Mouse (Mus musculus) CH12F3 (cell line): ENCODE data around the gene Prdx1.
"Not testable (repeated sequence)": the region's sequence is repeated elsewhere in the genome, so short reads cannot be mapped to it uniquely, and the experiment has no call there.

Experiments used
- in situ Hi-C: fragments of 300-500 bp; cut with MboI; formaldehyde crosslinking; loops from 2 replicates; pipeline ENCODE4 v1.14.3; 2020; ENCODE audit warnings: low sequenced_read_pairs

The Prdx1 gene

DNA sequence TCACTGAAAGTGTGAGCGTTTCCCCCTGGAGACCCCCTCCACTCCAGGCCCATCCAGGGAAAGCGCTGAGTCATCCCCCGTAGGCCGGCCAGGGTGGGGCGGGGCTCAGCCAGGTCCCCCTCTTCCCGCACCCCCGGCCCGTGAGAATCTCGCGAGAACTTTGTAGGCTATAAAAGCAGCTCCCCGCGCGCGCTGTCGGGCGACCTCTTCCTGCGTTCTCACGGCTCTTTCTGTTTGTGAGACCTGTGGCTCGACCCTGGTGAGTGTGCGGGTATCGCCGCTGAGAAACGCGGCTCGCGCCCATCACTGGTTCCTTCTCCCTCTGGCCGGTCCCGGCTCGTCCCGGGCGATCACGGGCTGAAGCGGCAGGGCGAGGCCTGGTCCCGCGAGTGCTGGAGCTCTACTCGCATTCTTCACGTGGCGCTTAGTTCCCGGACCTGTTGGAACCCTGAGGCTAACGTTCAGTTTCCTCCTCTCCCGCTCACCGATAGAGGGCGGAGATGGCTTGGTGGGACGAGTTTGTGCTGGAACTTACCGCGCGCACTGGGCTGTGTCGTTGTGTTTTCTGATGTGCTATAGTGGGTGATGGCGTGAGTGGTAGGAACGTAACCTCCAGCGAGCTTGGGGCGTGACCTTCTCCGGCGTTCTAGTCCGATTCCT lies at the start of gene Prdx1:
Gene Prdx1 (plus strand): TSS at position 143 of the 660 bp plus-strand sequence.
- in situ Hi-C loops: no loop called here

DNA sequence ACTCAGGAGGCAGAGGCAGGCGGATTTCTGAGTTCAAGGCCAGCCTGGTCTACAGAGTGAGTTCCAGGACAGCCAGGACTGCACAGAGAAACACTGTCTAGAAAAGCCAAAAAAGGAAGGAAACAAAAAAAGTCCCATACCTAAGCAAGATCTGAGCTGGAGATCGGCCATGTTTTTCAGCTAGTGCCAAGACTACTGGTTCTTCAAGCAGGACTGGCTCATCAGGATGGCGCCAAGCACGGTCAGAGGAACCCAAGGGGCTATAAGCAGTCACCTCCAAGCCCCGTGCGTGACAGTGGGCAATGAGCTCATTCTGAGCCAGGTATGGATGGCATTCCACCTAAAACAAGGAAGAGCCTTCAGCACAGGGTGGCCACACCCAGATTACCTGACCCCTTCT lies 46.5 kb upstream of the Prdx1 start:
- in situ Hi-C loops: no loop called here

DNA sequence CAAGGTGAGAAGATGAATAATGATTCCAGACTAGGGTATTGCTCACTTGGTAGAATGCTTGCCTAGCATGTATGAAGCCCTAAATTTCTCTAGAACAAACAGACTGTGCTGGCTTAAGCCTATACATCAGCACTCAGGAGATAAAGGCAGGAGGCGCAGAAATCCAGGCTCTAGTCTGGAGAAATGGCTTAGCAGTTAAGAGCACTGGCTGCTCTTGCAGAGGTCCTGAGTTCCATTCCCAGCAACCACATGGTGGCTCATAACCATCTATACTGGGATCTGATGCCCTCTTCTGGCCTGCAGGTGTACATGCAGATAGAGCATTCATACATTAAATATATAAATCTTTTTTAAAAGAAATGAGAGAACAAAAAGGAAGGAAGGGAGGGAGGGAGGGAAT lies 43.3 kb upstream of the Prdx1 start:
- in situ Hi-C loops: no loop called here

DNA sequence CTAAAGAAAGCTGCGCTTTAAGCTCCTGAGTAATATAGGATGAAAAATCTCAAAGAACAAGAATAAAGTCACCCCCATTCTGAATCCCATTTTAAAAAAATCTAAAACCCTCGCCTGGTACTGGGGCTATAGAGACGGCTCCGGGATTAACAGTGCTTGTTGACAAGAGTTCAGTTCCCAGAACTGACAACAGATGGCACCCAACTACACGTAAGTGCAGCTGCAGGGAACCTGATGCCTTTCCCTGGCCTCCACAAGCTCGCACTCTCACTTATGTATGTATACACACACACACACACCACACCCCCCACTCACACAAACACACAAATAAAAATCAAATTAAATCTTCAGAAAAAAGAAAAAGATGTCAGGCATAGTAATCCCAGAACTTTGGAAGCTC lies 41.0 kb upstream of the Prdx1 start:
- in situ Hi-C loops: no loop called here

DNA sequence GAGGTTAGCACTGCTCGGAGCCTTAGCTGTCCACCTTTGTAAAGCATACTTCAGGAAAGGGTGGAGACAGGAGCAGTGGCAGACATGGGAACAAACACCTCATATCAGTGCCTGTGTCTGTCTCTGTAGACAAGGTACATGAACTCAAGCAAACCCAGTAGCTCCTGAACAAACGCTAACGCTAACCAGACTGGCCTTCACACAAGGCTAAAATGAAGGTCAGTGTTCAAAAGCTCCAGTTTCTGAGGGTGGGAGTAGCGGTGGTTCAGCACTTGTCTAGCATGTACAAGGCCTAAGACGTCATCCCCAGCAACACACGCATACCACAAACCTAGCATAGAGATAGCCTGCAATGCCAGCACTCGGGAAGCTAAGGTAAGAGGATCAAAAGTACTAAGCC lies 39.7 kb upstream of the Prdx1 start:
- in situ Hi-C loops: no loop called here

DNA sequence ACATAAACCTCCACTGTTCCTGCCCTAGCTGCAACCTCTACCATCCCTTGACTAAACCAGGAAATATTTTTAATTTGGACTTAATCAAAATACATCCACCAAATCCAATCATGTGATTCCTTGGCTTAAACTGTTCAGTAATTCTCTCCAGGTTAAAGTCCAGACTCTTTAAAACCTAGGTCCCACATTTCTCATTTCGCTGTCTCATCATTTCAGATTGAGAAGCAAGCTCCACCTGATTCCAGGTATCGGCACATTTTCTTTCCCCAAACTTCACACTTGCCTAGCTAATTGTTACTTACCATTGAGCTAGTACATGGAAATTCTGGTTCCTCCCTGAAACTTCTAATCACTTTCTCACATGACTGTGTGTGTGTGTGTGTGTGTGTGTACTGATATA lies 35.9 kb upstream of the Prdx1 start:
- in situ Hi-C loops: no loop called here

DNA sequence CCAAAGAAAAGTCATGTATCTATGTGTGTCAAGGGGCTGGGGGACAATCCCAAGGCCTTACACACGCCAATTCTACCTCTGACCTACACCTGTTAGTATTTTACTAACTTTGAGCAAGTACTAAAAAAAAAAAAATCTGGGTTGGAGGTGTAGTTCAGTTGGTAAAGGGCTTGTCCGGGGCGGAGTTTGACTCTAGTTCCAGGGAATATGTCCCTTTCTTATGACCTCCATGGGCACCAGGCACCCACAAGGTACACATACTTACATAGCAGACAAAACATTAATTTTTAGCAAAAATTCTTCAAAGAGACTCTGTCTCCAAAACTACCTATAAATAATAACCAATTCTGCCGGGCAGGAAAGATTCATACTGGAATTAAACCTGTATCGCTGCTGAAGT lies 35.0 kb upstream of the Prdx1 start:
- in situ Hi-C loops: no loop called here

DNA sequence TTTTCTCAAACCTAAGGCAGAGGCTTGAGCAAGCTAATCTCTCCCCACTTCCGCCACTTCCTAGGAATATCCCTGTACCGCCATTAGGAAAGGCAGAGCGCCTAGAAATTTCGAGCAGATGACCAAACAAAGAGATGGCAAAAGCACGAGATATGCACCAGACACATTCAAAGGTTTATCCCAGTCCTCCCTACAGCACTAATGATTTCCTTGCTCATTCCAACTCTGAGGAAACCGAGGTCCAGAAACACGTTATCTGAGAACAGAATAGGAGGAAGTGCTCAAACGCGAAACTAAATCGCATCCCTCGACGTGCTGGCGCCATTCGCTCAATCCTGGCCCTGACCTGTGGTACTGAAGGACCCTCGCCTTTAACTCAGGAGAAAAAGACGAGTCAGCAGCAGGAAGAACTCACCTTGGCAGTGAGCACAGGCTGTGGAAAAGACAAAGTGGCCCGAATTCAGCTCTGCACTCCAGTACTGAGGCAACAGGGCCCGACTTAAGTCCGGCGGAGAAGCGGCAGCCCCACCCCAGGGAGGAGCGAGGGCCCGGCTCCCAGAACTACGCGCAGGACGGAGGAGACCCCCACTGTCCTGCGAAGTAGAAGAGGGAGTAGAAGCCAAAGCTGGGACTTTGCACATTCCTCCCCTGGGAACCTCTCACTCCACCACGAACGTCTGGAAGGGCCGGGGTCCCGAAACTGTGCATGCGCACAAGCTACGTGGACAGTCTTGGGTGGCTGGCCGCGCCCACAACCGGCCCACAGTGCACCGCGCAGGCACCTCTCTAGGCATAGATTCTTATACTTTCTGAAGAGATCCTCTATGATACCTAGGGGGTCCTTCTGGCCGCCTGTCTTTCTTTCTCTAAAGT lies 34.2 kb upstream of the Prdx1 start, which contains the start of gene Akr1a1:
Gene Akr1a1 (minus strand): TSS at position 757 of the 873 bp plus-strand sequence.
- in situ Hi-C loops: no loop called here

DNA sequence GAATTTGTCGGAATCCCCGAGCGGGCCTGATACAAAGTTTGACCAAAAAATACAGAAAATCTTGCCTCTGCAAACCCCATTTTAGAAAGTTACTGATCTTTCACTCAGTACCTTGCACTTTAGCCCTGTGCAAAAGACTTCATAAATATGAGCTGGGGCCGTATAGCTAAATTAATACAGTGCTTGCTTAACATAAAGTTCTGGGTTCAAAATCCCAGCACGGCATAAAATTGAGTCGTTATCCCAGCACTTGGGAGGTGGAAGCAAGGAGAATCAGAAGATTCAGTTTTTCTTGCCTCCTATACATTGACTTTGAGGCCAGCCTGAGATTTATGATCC lies 33.6 kb upstream of the Prdx1 start:
- in situ Hi-C loops: no loop called here

DNA sequence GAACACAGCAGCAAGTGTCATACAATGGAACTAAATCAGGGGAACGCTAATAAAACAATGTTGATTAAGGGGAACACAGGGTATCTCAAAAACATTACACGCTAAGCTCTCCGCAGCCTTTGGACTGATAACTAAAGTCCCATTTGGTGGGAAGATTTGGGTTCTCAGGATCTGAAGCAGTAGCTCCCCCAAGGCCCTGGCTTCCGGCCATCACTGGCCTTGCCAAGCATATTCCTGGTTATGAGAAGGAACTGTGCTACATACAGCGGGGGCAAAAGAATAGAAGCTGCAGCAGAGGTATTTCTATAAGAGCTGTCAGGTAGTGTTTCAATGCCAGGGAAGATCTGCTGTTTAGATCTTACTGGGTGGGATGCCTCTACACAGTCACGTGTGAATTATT lies 32.1 kb upstream of the Prdx1 start:
- in situ Hi-C loops: no loop called here

DNA sequence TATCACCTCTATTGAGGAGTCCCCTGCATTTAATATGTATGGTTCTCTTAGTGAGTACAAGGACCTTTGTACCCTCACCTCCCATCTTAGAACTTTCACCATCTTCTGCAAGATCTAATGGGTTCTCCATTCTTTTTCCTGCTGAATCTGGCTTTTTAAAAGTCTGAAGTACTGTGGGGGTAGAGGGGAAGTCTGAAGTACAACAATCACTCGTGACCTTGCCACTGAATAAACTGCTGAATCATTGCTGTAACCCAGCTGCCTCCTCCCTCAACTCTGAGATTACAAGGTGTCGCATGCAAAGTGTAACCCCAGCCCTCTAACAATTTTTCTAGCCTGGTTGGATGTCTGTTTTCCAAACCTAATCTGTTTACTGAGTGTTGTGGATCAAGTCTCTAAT lies 30.2 kb upstream of the Prdx1 start:
- in situ Hi-C loops: no loop called here

DNA sequence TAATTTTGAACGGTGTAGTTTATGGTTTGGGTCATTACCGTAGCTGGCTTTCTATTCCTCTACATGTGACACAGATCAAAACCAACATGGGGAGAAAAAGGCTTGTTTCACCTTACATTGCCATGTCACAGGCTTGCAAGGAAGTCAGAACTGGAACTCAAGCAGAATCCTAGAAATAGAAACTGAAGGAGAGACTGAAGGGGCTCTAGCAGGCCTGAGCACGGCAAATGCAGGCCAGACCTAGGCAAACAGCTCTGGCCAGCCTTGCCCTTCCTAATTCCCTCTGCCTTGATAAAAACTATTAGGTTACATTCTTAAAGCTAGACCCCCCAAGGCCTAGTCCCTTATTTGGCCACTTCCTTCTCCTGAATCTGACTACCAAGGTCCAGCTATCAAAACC lies 29.7 kb upstream of the Prdx1 start:
- in situ Hi-C loops: no loop called here

DNA sequence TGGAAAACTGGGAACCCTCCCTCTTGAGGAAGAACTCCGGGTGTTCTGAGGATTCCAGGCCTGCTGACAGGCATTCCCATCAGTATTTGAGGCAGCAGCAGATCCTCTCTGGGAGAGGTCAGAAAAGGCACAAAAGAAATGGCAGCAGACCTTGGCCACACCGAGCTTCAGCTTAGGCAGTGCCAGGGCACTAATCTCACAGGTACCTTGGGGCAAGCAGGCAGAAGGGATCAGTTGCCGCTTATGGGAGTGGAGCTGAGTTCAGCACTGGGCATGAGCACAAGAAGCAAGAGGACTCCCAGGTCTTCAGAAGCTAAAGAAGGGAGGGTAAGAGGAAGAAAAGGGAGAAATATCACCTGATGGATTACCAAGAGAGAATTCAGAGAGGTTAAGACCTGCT lies 27.4 kb upstream of the Prdx1 start:
- in situ Hi-C loops: no loop called here

DNA sequence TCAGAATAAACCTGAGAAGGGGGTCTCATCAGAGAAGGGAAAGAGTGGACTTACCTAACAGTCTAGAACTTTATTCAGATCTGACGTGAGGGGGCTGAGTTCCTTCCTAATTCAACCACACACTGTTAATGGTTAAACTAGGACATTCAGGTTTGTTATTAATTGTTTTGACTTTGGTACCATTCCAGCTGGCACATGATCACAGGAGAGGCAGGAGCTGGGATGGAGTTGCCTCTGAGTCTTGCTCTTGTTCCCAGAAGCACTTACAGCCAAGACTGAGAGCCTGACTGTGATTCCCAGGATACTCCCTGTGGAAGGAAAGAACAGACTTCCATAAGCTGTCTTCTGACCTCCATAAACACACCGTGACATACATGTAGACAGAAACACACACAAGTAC lies 25.9 kb upstream of the Prdx1 start:
- in situ Hi-C loops: no loop called here

DNA sequence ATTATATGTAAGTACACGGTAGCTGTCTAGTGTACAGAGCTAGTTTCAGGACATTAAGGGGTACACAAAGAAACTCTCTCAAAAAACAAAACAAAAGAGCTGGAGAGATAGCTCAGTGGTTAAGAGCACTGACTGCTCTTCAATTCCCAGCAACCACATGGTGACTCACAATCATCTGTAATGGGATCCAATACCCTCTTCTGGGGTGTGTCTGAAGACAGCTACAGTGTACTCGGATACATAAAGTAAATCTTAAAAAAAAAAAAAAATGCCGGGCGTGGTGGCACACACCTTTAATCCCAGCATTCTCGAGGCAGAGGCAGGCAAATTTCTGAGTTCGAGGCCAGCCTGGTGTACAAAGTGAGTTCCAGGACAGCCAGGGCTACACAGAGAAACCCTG lies 25.4 kb upstream of the Prdx1 start:
- in situ Hi-C loops: not testable (repeated sequence)

DNA sequence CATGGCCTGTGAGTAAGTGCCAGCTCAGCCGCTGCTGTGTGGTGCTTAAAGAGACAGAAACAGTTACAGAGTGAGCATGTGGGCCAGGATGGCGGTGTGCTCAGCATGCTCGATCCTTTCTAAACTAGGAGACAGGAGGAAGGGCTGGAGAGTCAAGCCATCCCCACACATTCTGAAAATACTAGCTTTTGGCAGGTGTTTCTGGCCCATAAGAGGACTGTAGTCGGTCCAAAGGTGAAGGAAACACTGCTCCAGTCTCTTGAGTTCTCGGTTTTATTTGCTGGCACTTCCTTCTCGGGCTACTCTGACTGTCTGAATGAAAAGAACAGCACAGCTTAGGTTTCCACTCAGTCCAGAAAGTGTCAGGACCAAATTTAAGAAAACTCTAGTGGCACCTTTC lies 24.5 kb upstream of the Prdx1 start:
- in situ Hi-C loops: no loop called here

DNA sequence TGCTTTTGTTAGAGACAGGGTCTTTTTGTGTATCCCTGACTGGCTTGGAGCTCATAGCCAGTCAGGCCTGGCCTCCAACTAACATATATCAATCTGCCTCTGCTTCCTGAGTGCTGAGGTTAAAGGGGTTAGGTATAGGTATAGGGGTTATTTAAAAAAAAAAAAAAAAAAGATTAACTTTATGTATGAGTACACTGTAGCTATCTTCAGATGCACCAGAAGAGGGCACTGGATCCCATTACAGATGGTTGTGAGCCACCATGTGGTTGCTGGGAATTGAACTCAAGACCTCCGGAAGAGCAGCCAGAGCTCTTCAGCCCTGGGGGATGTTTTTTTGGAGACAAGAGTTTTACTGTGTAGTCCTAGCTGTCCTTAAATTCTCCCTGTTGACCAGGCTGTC lies 23.3 kb upstream of the Prdx1 start:
- in situ Hi-C loops: no loop called here

DNA sequence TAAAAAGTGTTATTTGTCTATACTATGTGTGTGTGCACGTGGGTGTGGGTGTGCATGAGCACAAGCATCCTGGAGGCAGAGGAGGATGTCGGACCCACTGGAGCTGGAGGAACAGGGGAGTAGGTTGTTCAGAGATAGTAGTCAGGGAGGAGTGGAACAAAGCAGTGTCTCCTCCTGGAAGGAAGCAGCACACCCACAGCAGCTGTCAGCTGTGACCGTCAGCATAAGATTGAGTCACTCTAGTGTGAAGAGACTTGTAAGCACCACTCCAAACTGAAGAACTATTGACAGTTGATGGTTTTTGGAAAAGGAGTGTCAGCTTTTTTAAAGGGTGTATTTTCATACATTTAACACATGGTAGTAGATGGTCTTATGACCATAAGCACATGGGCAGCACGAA lies 18.7 kb upstream of the Prdx1 start:
- in situ Hi-C loops: no loop called here

DNA sequence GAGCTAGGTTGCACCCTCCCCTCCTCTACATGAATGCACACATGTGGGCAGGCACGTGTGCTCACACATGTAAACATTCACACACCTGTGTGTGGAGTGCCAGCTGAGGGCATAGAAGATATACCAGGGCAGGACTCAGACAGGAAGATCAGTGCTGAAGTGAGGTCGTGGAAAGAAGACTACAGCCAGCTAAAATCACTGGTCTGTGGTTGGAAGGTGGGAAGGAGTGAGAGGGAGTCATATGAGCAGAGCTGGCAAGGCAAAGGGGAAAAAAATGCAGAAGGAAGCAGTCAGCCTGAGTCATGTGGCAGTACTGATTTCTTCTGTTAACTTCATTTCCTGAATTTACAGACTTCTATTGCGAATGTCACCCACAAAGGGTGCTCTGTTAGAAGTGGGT lies 17.2 kb upstream of the Prdx1 start:
- in situ Hi-C loops: no loop called here

DNA sequence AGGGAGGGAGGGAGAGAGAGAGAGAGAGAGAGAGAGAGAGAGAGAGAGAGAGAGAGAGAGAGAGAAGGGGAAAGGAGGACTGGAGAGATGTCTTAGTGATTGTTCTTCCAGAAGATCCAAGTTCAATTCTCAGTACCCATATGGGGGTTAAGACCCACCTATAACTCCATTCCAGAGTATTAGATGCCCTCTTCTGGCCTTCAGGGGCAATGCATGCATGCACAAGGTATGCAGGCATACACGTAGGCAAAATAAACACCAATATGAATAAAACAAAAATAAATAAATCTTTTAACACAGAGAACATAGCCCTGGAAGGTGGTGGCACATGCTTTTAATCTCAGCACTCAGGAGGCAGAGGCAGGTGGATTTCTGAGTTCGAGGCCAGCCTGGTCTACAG lies 16.1 kb upstream of the Prdx1 start:
- in situ Hi-C loops: no loop called here

DNA sequence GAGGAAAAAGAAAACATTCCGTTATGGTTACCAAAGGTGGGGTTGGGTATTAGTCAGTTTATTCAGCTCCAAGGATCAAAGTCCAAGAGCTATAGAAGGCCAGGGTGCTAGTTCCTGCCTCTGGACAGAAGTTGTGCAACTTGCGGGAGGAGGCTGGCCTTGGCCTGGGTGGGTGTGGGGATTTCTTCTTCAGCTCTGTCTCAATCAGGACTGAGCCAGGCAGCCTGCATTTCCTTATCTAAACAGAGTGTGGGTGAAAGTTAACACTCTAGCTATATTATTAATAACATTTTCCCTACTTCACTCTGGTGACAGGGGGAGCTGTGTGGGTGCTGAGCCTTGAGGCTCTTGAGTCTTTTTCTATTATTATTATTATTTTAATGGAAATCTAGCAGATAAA lies 12.6 kb upstream of the Prdx1 start:
- in situ Hi-C loops: no loop called here

DNA sequence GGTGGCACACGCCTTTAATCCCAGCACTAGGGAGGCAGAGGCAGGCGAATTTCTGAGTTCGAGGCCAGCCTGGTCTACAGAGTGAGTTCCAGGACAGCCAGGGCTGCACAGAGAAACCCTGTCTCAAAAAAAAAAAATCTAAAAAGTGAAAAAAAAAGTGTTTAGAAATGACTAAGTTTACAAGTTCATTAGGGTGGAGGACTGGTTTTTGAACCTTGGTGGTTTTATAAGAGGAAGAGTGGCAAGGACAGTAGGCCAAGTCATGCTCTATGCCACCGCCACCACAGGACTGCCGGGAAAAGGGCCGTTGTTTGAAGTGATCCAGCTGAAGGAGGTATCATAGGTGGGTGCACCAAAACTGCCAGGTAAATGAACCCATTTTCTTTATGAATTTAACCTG lies 10.6 kb upstream of the Prdx1 start:
- in situ Hi-C loops: not testable (repeated sequence)

DNA sequence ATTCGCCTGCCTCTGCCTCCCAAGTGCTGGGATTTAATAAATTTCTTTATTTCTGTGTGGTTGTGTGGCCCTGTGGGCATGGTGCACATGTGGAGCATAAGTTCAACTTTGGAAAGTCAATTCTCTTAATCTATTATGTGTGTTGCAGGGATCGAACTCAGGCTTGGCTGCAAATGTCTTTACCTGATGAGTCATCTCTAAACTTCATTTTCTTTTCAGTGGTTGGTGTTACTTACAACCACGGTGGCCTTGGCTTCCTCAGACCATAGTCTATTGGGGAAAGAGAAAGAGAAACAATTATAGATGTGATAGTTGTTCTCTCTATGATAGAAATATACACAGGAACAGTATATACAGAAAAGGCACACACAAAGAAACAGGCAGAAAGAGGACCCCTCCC lies 9.3 kb upstream of the Prdx1 start:
- in situ Hi-C loops: no loop called here
